Mouse (Mus musculus): ENCODE results near the gene Actr3b. TPM values are rescaled to one million over a fixed set of nuclear protein-coding genes. Genes with fewer than 3 reads are reported as not detected.
"Not testable (repeated sequence)": the region's sequence is repeated elsewhere in the genome, so short reads cannot be mapped to it uniquely, and the experiment has no call there.

Actr3b gene
- total RNA-seq (2014; rRNA removed; ENCODE audit: low replicate concordance) (12.0 and 16.7 TPM in 2 replicates), polyA plus RNA-seq (2015; fragmentation: Nextera tagmentation; extraction: Ambion mirVana) (27.6 and 29.4 TPM in 2 replicates)

DNA sequence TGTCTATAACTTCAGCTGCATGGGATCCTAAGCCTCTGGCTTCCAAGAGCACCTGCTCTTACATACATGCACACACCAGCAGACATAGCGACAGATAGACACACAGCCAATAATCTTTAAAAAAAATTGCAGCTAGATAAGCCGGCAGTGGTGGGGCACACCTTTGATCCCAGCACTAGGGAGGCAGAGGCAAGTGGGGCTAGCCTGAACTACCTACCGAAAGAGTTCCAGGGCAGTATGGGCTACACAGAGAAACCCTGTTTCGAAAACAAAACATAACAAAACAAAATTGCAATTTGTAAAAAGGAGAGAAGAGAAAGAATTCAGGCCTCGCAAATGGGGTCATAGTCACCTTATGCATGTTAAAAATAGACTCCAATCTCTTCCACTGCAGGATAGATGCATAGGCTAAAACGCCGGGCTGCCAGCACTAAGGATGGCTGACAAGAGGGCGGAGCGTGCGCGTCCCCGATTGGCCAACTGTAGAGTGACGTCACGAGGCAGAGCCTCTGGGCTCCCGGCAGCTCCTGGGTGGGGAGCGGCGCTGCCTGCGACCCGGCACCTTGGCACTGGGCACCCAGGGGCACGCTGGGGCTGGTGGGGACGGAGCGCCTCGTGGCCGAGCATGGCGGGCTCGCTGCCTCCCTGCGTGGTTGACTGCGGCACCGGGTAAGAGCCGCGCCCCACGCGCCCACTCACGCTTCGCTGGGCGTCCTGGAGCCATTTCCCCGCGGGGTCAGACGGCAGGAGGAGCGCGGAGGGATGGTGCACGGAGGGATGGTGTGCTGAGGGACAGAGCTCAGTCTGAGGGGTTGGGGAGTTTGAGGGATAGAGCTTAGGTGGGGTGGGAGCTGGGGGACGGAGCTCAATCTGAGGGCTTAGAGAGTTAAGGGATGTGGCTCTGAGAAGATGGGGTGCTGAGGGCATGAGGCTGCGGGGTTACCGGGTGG, at the start of gene Actr3b:
TSS of gene Actr3b (plus strand) at position 538 of the 950 bp plus-strand sequence.
- Histone ChIP-seq H3K27me3 (ENCODE audit: control insufficient read depth, insufficient read depth, low read length) (no peaks in the 10 kb centered on the region), H3K36me3 (replicated peaks; ENCODE audit: control insufficient read depth, insufficient read depth, low read length) (no peaks in the 10 kb centered on the region), H3K4me3 (ENCODE audit: low read depth, low read length) (peak within 1 kb of the TSS; percentile 69), H3K9ac (replicated peaks; ENCODE audit: low read depth, low read length) (peak within 1 kb of the TSS; percentile 59), H3K9me3 (replicated peaks; ENCODE audit: control insufficient read depth, low read length) (no peaks in the 10 kb centered on the region), H3K4me1 (ENCODE audit: control insufficient read depth, insufficient read depth) (peaks cover 22% of the 10 kb centered on the region), H3K27ac (ENCODE audit: low read depth) (peak within 1 kb of the TSS; percentile 69), H3K4me2 (ENCODE audit: low read depth, low read length) (peak within 1 kb of the TSS; percentile 87)
- DNase-seq (ENCODE audit: low spot score) (peak; percentile 91), ATAC-seq (ENCODE audit: insufficient read depth, low read depth) (peak; percentile 97)
- WGBS: 2% methylated on average over 45 of the region's 45 CpGs
- TF ChIP-seq CTCF (IDR thresholded peaks at IDR 0.05; ENCODE audit: low read depth): no peak
- TF ChIP-seq EP300 (IDR thresholded peaks at IDR 0.05; ENCODE audit: low read depth): no peak

DNA sequence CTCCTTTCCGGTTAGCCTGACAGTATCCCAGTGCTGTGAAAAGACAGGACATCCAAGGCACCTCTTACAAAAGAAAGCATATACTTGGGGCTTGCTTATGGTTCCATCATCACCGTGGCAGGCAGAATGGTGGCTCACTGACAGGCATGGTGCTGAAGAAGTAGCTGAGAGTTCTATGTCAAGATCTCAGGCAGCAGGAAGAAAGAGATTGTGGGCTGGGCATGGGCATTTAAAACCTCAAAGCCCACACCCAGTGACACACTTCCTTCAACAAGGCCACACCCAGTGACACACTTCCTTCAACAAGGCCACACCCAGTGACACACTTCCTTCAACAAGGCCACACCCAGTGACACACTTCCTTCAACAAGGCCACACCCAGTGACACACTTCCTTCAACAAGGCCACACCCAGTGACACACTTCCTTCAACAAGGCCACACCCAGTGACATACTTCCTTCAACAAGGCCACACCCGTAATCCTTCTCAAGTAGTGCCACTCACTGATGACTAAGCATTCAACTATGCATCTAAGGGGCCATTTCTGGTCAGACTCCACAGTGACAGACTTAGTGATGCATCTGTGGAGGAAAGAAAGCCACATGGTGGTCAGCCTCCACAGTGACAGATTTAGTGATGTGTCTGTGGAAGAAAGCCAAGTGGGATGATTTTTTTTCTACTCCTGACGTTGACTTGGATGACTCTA, 46.6 kb upstream of the Actr3b start:
- not testable (repeated sequence) for H3K36me3 ChIP-seq (replicated peaks; ENCODE audit: control insufficient read depth, insufficient read depth, low read length); H3K9ac ChIP-seq (replicated peaks; ENCODE audit: low read depth, low read length); H3K9me3 ChIP-seq (replicated peaks; ENCODE audit: control insufficient read depth, low read length); H3K4me3 ChIP-seq (ENCODE audit: low read depth, low read length); H3K27ac ChIP-seq (ENCODE audit: low read depth); DNase-seq (ENCODE audit: low spot score); H3K4me1 ChIP-seq (ENCODE audit: control insufficient read depth, insufficient read depth); H3K27me3 ChIP-seq (ENCODE audit: control insufficient read depth, insufficient read depth, low read length); H3K4me2 ChIP-seq (ENCODE audit: low read depth, low read length); ATAC-seq (ENCODE audit: insufficient read depth, low read depth)
- WGBS: 83% methylated on average over 4 of the region's 4 CpGs

GRCm38 (mm10) chr5:25719390-25719789, 40.4 kb upstream of the Actr3b start:
- Histone ChIP-seq H3K9me3 (replicated peaks; ENCODE audit: control insufficient read depth, low read length) (no peaks in the 10 kb centered on the region), H3K9ac (replicated peaks; ENCODE audit: low read depth, low read length) (no peak overlapping the region), H3K36me3 (replicated peaks; ENCODE audit: control insufficient read depth, insufficient read depth, low read length) (no peaks in the 10 kb centered on the region), H3K4me1 (ENCODE audit: control insufficient read depth, insufficient read depth) (no peaks in the 10 kb centered on the region), H3K4me3 (ENCODE audit: low read depth, low read length) (no peak overlapping the region), H3K4me2 (ENCODE audit: low read depth, low read length) (no peak overlapping the region), H3K27me3 (ENCODE audit: control insufficient read depth, insufficient read depth, low read length) (no peaks in the 10 kb centered on the region), H3K27ac (ENCODE audit: low read depth) (no peak overlapping the region)
- ATAC-seq (ENCODE audit: insufficient read depth, low read depth) (no peak), DNase-seq (ENCODE audit: low spot score) (no peak)
- TF ChIP-seq EP300 (IDR thresholded peaks at IDR 0.05; ENCODE audit: low read depth) (no peak), CTCF (IDR thresholded peaks at IDR 0.05; ENCODE audit: low read depth) (no peak)
- whole genome bisulfite sequencing: 46% methylated on average over 4 of the region's 4 CpGs

GRCm38 (mm10) chr5:25723016-25723415, 36.8 kb upstream of the Actr3b start:
- no peak for DNase-seq (ENCODE audit: low spot score)
- TF ChIP-seq CTCF (IDR thresholded peaks at IDR 0.05; ENCODE audit: low read depth) (no peak), EP300 (IDR thresholded peaks at IDR 0.05; ENCODE audit: low read depth) (no peak)
- no peaks in the 10 kb centered on the region for H3K27me3 ChIP-seq (ENCODE audit: control insufficient read depth, insufficient read depth, low read length)
- no peak overlapping the region for H3K9ac ChIP-seq (replicated peaks; ENCODE audit: low read depth, low read length)
- no peak overlapping the region for H3K27ac ChIP-seq (ENCODE audit: low read depth)
- ATAC-seq (ENCODE audit: insufficient read depth, low read depth): no peak
- no peaks in the 10 kb centered on the region for H3K4me1 ChIP-seq (ENCODE audit: control insufficient read depth, insufficient read depth)
- H3K4me3 ChIP-seq (ENCODE audit: low read depth, low read length): no peak overlapping the region
- H3K4me2 ChIP-seq (ENCODE audit: low read depth, low read length): no peak overlapping the region
- no peaks in the 10 kb centered on the region for H3K36me3 ChIP-seq (replicated peaks; ENCODE audit: control insufficient read depth, insufficient read depth, low read length)
- WGBS: 71% methylated on average over 2 of the region's 2 CpGs
- no peaks in the 10 kb centered on the region for H3K9me3 ChIP-seq (replicated peaks; ENCODE audit: control insufficient read depth, low read length)

- no peaks in the 10 kb centered on the region for H3K4me1 ChIP-seq (ENCODE audit: control insufficient read depth, insufficient read depth)
- no peak overlapping the region for H3K4me3 ChIP-seq (ENCODE audit: low read depth, low read length)
- ATAC-seq (ENCODE audit: insufficient read depth, low read depth) (no peak), DNase-seq (ENCODE audit: low spot score) (no peak)
- H3K36me3 ChIP-seq (replicated peaks; ENCODE audit: control insufficient read depth, insufficient read depth, low read length): no peaks in the 10 kb centered on the region
- WGBS: 27% methylated on average over 1 of the region's 1 CpGs
- no peaks in the 10 kb centered on the region for H3K9me3 ChIP-seq (replicated peaks; ENCODE audit: control insufficient read depth, low read length)
- H3K9ac ChIP-seq (replicated peaks; ENCODE audit: low read depth, low read length): no peak overlapping the region
- TF ChIP-seq CTCF (IDR thresholded peaks at IDR 0.05; ENCODE audit: low read depth) (no peak), EP300 (IDR thresholded peaks at IDR 0.05; ENCODE audit: low read depth) (no peak)
- H3K27ac ChIP-seq (ENCODE audit: low read depth): no peak overlapping the region
- no peak overlapping the region for H3K4me2 ChIP-seq (ENCODE audit: low read depth, low read length)
- no peaks in the 10 kb centered on the region for H3K27me3 ChIP-seq (ENCODE audit: control insufficient read depth, insufficient read depth, low read length)
These were observed 35.6 kb upstream of the Actr3b start for GRCm38 (mm10) chr5:25724134-25724675.
